Mouse (Mus musculus) limb, embryonic 11.5 days (tissue): Measurements from ENCODE around the gene Ccdc180. TPM values are rescaled to one million over a fixed set of nuclear protein-coding genes. Genes with fewer than 3 reads are reported as not detected.

ENCODE experiments used
- ATAC-seq: fragments of 200-750 bp; cut with Nextera tagmentation; 2 replicates; pipeline ENCODE4 v1.8.0; 2017; ENCODE audit warnings: low read depth; ENCODE audit not compliant: insufficient number of reproducible peaks, low FRiP score, low TSS enrichment
- DNase-seq: peaks from one replicate; pipeline ENCODE4 v3.0.0-alpha.2; 2015; ENCODE audit warnings: low spot score
- H3K27ac ChIP-seq: fragments of 300-500 bp; sonication (generic); replicated peaks from 2 replicates; pipeline ENCODE4 v1.5.1; 2014; ENCODE audit warnings: low read depth, mild to moderate bottlenecking, low read length
- H3K27me3 ChIP-seq: fragments of 300-500 bp; sonication (generic); 2 replicates; pipeline ENCODE4 v1.6.1; 2014; ENCODE audit warnings: mild to moderate bottlenecking, low read length, mixed read lengths; ENCODE audit not compliant: control insufficient read depth, insufficient read depth
- H3K36me3 ChIP-seq: fragments of 300-500 bp; sonication (generic); 2 replicates; pipeline ENCODE4 v1.6.1; 2014; ENCODE audit warnings: mild to moderate bottlenecking, low read length, moderate library complexity, mixed read lengths; ENCODE audit not compliant: control insufficient read depth, insufficient read depth
- H3K4me1 ChIP-seq: fragments of 300-500 bp; sonication (generic); 2 replicates; pipeline ENCODE4 v1.6.1; 2014; ENCODE audit warnings: low read length, mixed read lengths; ENCODE audit not compliant: control insufficient read depth, insufficient read depth
- H3K4me2 ChIP-seq: fragments of 300-500 bp; sonication (generic); 2 replicates; pipeline ENCODE4 v1.6.1; 2014; ENCODE audit warnings: low read depth, mild to moderate bottlenecking, moderate library complexity; ENCODE audit not compliant: severe bottlenecking
- H3K4me3 ChIP-seq: fragments of 300-500 bp; sonication (generic); 2 replicates; pipeline ENCODE4 v1.5.1; 2014; ENCODE audit warnings: low read depth, low read length
- H3K9ac ChIP-seq: fragments of 300-500 bp; sonication (generic); 2 replicates; pipeline ENCODE4 v1.6.1; 2014; ENCODE audit warnings: mild to moderate bottlenecking, low read length
- H3K9me3 ChIP-seq: fragments of 300-500 bp; sonication (generic); 2 replicates; pipeline ENCODE4 v1.6.1; 2016; ENCODE audit warnings: low read length; ENCODE audit not compliant: control insufficient read depth
- WGBS: fragments of 180-500 bp; shearing (Covaris S2); extraction: QIAGEN DNeasy Blood & Tissue Kit; methylation state at CpG from one replicate; pipeline ENCODE4 v1.1.7; 2014; 5-methylcytosine and 5-hydroxymethylcytosine counted together
- polyA plus RNA-seq: library from polyadenylated mRNA; unstranded; fragments of >200 nt; fragmentation: Nextera tagmentation; extraction: Ambion mirVana; gene quantifications from 2 replicates; pipeline ENCODE4 v1.2.1, GENCODE M21; 2014

The Ccdc180 gene
- polyA plus RNA-seq, 1 experiment from 2014 or later: not detected

- ATAC-seq (no peak), DNase-seq (no peak)
- 89% methylated on average over 4 of the region's 4 CpGs for WGBS
- Histone ChIP-seq H3K4me2 (no peak overlapping the region), H3K27me3 (no peaks in the 10 kb centered on the region), H3K9me3 (no peaks in the 10 kb centered on the region), H3K9ac (no peak overlapping the region), H3K36me3 (no peaks in the 10 kb centered on the region), H3K27ac (no peak overlapping the region), H3K4me3 (no peak overlapping the region), H3K4me1 (no peaks in the 10 kb centered on the region)
Measured at GRCm38 (mm10) chr4:45955235-45955634, 65.1 kb downstream of the Ccdc180 start.

- Histone ChIP-seq H3K27ac (no peak overlapping the region), H3K4me2 (no peak overlapping the region), H3K36me3 (no peaks in the 10 kb centered on the region), H3K4me1 (no peaks in the 10 kb centered on the region), H3K9ac (no peak overlapping the region), H3K27me3 (no peaks in the 10 kb centered on the region), H3K4me3 (no peak overlapping the region), H3K9me3 (no peaks in the 10 kb centered on the region)
- 94% methylated on average over 8 of the region's 8 CpGs for WGBS
- ATAC-seq: no peak
- no peak for DNase-seq
Measured at GRCm38 (mm10) chr4:45956131-45956530, 66.0 kb downstream of the Ccdc180 start.

- H3K4me1 ChIP-seq: no peaks in the 10 kb centered on the region
- no peak overlapping the region for H3K9ac ChIP-seq
- no peak overlapping the region for H3K27ac ChIP-seq
- 90% methylated on average over 4 of the region's 4 CpGs for WGBS
- H3K9me3 ChIP-seq: no peaks in the 10 kb centered on the region
- no peak overlapping the region for H3K4me2 ChIP-seq
- ATAC-seq (no peak), DNase-seq (no peak)
- no peaks in the 10 kb centered on the region for H3K36me3 ChIP-seq
- H3K4me3 ChIP-seq: no peak overlapping the region
- no peaks in the 10 kb centered on the region for H3K27me3 ChIP-seq
Measured at GRCm38 (mm10) chr4:45956706-45957105, 66.6 kb downstream of the Ccdc180 start.

GRCm38 (mm10) chr4:45964771-45965439 is 74.8 kb downstream of the Ccdc180 start, which contains the start of gene Tdrd7:
Gene Tdrd7 (plus strand): TSS chr4:45965334.
- WGBS: 86% methylated on average over 10 of the region's 10 CpGs
- ATAC-seq (no peak), DNase-seq (no peak)
- Histone ChIP-seq H3K4me3 (no peak within 1 kb of the TSS), H3K27me3 (no peaks in the 10 kb centered on the region), H3K4me1 (peaks cover 7% of the 10 kb centered on the region; the same call in 1 of the 2 replicates), H3K9ac (no peak within 1 kb of the TSS), H3K4me2 (peak within 1 kb of the TSS; percentile 15; the same call in 1 of the 2 replicates), H3K9me3 (no peaks in the 10 kb centered on the region), H3K27ac (no peak within 1 kb of the TSS), H3K36me3 (no peaks in the 10 kb centered on the region)

GRCm38 (mm10) chr4:45965737-45966447 is 75.8 kb downstream of the Ccdc180 start:
- H3K36me3 ChIP-seq: no peaks in the 10 kb centered on the region
- no peaks in the 10 kb centered on the region for H3K9me3 ChIP-seq
- H3K4me1 ChIP-seq: peaks cover 7% of the 10 kb centered on the region; the same call in 1 of the 2 replicates
- WGBS: 20% methylated on average over 13 of the region's 13 CpGs
- DNase-seq: peak; percentile 49
- H3K27me3 ChIP-seq: no peaks in the 10 kb centered on the region
- no peak overlapping the region for H3K4me3 ChIP-seq
- no peak overlapping the region for H3K27ac ChIP-seq
- H3K9ac ChIP-seq: no peak overlapping the region
- no peak for ATAC-seq
- H3K4me2 ChIP-seq: peak overlapping the region; percentile 15; the same call in 1 of the 2 replicates

GRCm38 (mm10) chr4:45966716-45967115 is 76.6 kb downstream of the Ccdc180 start:
- no peak for DNase-seq
- H3K4me2 ChIP-seq: no peak overlapping the region
- no peaks in the 10 kb centered on the region for H3K9me3 ChIP-seq
- no peaks in the 10 kb centered on the region for H3K36me3 ChIP-seq
- H3K4me1 ChIP-seq: peaks cover 7% of the 10 kb centered on the region; the same call in 1 of the 2 replicates
- H3K9ac ChIP-seq: no peak overlapping the region
- H3K27ac ChIP-seq: no peak overlapping the region
- ATAC-seq: no peak
- H3K4me3 ChIP-seq: no peak overlapping the region
- H3K27me3 ChIP-seq: no peaks in the 10 kb centered on the region
- 32% methylated on average over 6 of the region's 6 CpGs for WGBS

GRCm38 (mm10) chr4:45967479-45968341 is 77.6 kb downstream of the Ccdc180 start:
- 48% methylated on average over 9 of the region's 9 CpGs for WGBS
- Histone ChIP-seq H3K36me3 (no peaks in the 10 kb centered on the region), H3K27me3 (peaks cover 2% of the 10 kb centered on the region; the same call in 1 of the 2 replicates), H3K9ac (no peak overlapping the region), H3K9me3 (no peaks in the 10 kb centered on the region), H3K27ac (no peak overlapping the region), H3K4me3 (no peak overlapping the region), H3K4me1 (peaks cover 8% of the 10 kb centered on the region; the same call in 1 of the 2 replicates), H3K4me2 (no peak overlapping the region)
- ATAC-seq: no peak
- no peak for DNase-seq

GRCm38 (mm10) chr4:45969051-45969450 is 78.9 kb downstream of the Ccdc180 start:
- Histone ChIP-seq H3K36me3 (no peaks in the 10 kb centered on the region), H3K4me3 (no peak overlapping the region), H3K4me1 (peaks cover 11% of the 10 kb centered on the region; the same call in 1 of the 2 replicates), H3K9me3 (no peaks in the 10 kb centered on the region), H3K27me3 (peaks cover 9% of the 10 kb centered on the region), H3K4me2 (no peak overlapping the region), H3K27ac (no peak overlapping the region), H3K9ac (no peak overlapping the region)
- ATAC-seq (no peak), DNase-seq (no peak)
- WGBS: 70% methylated on average over 2 of the region's 2 CpGs
